Mouse (Mus musculus): Measurements from ENCODE around the gene Ccdc120.

Ccdc120 gene

DNA sequence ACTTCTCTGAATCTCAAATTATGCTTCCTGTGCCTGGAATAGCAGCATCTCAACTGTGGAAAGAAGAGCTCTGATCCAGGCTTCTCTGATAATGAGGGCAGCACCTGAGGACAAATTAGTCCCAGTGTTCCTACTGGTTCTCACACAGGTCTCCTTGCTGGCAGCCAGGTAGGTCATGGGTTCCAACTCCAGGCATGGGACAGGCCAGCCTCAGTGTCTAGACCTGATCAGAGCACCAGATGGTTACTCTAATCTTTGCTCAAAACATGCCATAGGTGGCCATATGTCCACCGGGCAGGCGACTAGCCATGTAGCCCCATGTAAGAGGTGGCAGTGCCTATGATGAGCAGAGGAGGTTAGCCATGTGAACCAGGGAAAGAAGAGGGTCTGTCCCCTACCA lies 62.4 kb downstream of the Ccdc120 start:
- DNase-seq = peak in 1 of 2 experiments; percentile 48
